Mouse (Mus musculus) macrophage (primary cell): ENCODE results near the gene Maml3. TPM values are rescaled to one million over a fixed set of nuclear protein-coding genes. Genes with fewer than 3 reads are reported as not detected.

ENCODE experiments used
- H3K27ac ChIP-seq: fragments of 350-480 bp; formaldehyde crosslinking; 2 replicates; pipeline ENCODE4 v1.9.0; 2021
- H3K36me3 ChIP-seq: fragments of 350-480 bp; formaldehyde crosslinking; 2 replicates; pipeline ENCODE4 v1.9.0; 2021; ENCODE audit errors: inconsistent target
- H3K4me3 ChIP-seq: fragments of 350-480 bp; formaldehyde crosslinking; 2 replicates; pipeline ENCODE4 v1.9.0; 2021; ENCODE audit errors: inconsistent target
- H3K79me2 ChIP-seq: fragments of 350-480 bp; formaldehyde crosslinking; 2 replicates; pipeline ENCODE4 v1.9.0; 2021; ENCODE audit errors: inconsistent target
- WGBS: methylation state at CpG from one replicate; pipeline ENCODE4 v1.1.7; 2026; ENCODE audit warnings: inconsistent platforms; ENCODE audit not compliant: missing documents; 5-methylcytosine and 5-hydroxymethylcytosine counted together
- polyA plus RNA-seq: library from polyadenylated mRNA; stranded (reverse); fragments of 250-400 nt; gene quantifications from 3 replicates; pipeline ENCODE4 v1.2.4, GENCODE M21; 2018; ENCODE audit warnings: inconsistent platforms

Gene Maml3
- polyA plus RNA-seq, 1 experiment from 2014 or later, result 0.72 TPM

DNA sequence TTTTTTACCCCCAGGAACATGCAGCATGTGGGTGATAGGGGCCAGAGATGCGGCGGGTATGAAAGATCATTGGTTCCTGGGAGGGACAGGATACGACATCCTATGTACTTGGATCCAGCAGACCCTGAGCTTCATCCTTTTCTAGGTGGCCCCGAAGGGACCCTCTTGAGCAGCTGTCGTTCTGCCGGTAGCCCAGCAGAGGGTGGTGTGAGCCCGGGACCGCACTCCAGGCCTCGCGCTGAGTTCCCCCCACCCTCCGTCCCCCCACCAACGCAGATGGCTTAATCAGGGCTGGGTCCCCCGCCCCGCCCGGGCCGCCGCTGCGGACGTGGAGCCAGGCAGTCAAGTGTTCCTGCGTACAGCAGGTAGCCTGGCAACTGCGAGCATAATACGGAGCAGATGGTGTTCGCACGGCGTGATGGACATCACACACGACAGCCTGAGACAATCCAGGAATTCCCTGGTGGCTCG, 403.6 kb downstream of the Maml3 start:
- H3K27ac ChIP-seq, result no peak overlapping the region
- 1% methylated on average over 27 of the region's 27 CpGs for WGBS
- no peaks in the 10 kb centered on the region for H3K36me3 ChIP-seq
- H3K79me2 ChIP-seq, result no peaks in the 10 kb centered on the region
- H3K4me3 ChIP-seq, result no peak overlapping the region; the same call in 1 of the 2 replicates

DNA sequence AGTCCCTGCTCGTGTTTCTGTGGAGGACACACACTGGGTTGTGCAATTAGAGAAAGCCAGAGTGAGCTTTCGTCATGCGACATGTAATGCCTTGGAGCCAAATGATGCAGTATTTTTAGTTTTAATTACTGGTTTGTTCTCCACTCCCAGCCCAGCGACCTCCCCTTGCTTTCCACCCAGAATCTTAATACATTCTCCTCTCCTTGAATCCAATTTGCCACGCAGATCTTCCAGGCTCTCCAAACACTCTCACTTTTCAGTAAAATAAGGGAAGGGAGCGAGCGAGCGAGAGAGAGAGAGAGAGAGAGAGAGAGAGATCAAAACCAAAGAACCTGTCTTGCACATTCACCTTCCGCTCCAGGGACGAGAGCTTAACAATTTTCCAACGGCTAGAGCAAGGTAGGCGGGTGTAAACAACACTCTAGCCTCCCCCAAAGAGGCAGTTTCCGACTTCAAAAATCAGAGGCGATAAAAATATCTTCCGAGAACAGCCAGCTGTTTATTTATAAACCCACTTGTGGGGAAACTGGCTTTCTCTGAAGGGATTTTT, 404.1 kb downstream of the Maml3 start:
- Histone ChIP-seq H3K4me3 (no peak overlapping the region), H3K79me2 (no peaks in the 10 kb centered on the region), H3K36me3 (no peaks in the 10 kb centered on the region), H3K27ac (no peak overlapping the region)
- 15% methylated on average over 15 of the region's 15 CpGs for WGBS

DNA sequence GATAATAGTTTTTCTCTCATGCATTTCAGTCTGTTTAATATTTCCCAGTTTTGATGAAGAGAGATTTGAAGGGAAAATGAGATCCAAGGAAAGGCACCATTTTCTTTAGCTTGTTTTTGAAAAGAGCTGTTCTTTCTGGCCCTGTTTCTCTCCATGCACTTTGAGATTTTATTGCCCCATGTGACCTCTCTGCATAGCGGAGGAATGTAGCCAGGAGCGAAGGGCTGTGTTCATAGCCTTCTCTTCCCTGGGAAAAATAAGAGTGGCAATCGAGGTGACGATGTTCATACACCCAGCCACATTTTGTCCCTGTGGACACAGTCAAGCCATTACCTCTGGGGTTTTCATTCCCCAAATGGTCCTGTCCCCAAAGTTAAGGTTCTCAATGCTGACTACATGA, 404.8 kb downstream of the Maml3 start:
- no peaks in the 10 kb centered on the region for H3K36me3 ChIP-seq
- H3K79me2 ChIP-seq, result no peaks in the 10 kb centered on the region
- 95% methylated on average over 4 of the region's 4 CpGs for WGBS
- no peak overlapping the region for H3K27ac ChIP-seq
- no peak overlapping the region for H3K4me3 ChIP-seq

DNA sequence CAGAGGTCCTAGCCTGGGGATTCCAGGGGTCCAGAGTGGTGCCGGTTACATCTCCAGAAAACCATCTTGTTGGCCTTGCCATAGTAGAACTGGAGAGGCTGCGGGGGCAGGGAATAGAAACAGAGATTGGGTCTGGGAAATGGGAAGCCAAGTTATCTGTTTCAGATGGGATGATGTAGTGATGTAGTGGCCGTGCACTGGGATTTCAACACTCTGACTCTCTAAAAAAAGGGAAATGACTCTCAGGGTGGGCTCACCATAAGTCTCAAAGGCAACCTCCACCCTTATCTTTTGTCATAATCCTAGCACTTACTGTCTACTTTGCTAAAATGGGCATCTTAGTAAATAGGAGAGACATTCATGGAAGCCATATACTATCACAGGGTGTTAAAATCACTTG, 406.9 kb downstream of the Maml3 start:
- no peak overlapping the region for H3K27ac ChIP-seq
- no peak overlapping the region for H3K4me3 ChIP-seq
- H3K36me3 ChIP-seq, result no peaks in the 10 kb centered on the region
- WGBS, result 46% methylated on average over 3 of the region's 3 CpGs
- H3K79me2 ChIP-seq, result no peaks in the 10 kb centered on the region

DNA sequence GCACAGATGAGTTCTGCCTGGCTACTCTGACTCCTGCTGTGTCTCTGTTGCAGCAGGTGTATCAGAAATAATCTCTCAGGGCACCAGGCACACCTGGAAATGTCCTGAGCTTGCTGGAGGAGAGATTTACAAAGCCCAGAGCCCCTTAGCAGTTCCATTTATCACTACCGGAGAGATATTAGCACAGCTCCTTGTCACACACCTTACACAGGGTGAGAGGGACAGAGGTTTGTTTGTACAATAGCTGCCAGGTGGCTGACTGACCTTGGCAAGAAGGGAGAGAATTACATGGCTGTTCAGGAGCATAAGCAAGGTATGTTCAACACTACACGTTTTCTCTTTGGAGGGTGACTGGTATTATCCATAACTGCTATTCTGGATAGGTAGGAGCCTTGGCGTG, 409.2 kb downstream of the Maml3 start:
- no peak overlapping the region for H3K27ac ChIP-seq
- H3K36me3 ChIP-seq, result no peaks in the 10 kb centered on the region
- WGBS, result 100% methylated on average over 3 of the region's 3 CpGs
- H3K79me2 ChIP-seq, result no peaks in the 10 kb centered on the region
- H3K4me3 ChIP-seq, result no peak overlapping the region

DNA sequence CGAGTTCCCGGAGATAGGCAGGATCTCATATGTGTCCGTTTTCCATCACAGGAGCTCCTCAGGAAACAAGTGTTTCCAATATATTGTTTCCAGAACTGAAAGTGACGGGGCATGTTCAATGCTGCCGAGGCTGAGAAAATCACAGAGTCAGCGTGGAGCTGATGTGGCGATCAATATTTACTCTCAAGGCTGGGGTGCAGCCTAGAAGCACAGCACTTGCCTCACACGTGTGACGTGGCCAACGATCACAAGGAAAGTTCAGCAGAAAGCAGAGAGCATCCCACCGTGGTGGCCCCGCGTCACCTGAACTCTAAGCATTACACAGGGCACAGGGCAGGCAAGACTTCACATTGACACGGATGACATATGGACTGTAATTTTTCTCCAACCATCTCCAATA, 410.3 kb downstream of the Maml3 start:
- no peak overlapping the region for H3K4me3 ChIP-seq
- no peaks in the 10 kb centered on the region for H3K36me3 ChIP-seq
- WGBS, result 96% methylated on average over 14 of the region's 14 CpGs
- H3K79me2 ChIP-seq, result no peaks in the 10 kb centered on the region
- H3K27ac ChIP-seq, result no peak overlapping the region

DNA sequence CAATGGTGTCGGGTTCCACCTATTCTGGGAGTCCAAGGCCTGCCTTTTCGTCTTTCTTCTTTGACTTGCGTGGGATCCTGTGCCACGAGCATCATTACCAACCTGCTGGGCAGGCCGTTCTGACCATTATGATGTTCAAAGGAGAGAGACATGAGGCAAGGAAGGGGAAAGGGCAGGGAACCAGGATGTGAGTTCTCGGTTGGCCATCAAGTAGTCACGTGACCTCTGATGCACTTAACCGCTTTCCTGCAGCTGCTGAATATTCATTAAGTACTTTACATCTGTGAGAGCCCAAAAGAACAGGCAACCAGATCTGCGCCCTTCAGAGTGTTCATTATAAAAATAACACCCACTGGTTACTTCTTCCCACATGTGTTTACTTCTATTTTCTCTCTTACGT, 411.7 kb downstream of the Maml3 start:
- WGBS, result 91% methylated on average over 10 of the region's 10 CpGs
- no peak overlapping the region for H3K27ac ChIP-seq
- H3K36me3 ChIP-seq, result no peaks in the 10 kb centered on the region
- no peaks in the 10 kb centered on the region for H3K79me2 ChIP-seq
- H3K4me3 ChIP-seq, result no peak overlapping the region

DNA sequence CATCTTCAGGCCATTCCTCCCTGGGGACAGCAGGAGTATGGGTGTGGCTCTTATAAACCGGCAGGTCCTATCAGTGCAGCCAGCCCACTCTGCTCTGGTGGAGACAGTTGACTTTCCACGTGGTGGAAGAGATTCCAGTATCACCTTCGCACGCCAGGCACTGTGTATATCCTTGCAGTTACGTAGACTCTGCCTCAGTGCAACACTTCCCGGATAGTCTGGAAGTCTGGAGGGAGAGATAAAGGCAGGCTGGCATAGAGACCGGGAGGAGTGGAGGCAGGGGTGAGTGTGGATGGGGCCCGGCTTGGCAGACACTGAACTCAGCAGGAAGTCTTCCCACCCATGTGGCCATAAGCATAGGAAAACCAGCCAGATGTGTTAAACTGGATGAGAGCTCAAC, 416.2 kb downstream of the Maml3 start:
- H3K79me2 ChIP-seq, result no peaks in the 10 kb centered on the region
- WGBS, result 98% methylated on average over 8 of the region's 8 CpGs
- H3K27ac ChIP-seq, result no peak overlapping the region
- H3K36me3 ChIP-seq, result no peaks in the 10 kb centered on the region
- no peak overlapping the region for H3K4me3 ChIP-seq

DNA sequence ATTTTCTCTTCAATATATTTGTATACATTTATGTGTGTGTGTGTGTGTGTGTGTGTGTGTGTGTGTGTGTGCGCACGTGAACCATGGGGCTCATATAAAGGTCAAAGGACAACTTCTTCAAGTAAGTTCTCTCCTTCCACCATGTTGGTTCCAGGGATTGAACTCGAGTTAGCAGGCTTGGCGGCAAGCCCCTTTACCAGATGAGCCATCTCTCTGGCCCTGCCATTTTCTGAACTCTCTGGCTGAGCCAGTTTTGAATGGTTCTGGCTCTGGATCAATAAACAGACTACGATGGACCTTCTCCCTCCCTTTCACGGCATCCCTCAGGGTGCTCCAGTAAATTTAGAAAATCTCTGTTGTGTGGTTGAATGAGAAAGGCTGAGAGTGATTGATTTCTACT, 418.1 kb downstream of the Maml3 start:
- Histone ChIP-seq H3K79me2 (no peaks in the 10 kb centered on the region), H3K4me3 (no peak overlapping the region), H3K36me3 (no peaks in the 10 kb centered on the region), H3K27ac (no peak overlapping the region)
- 81% methylated on average over 4 of the region's 6 CpGs for WGBS

DNA sequence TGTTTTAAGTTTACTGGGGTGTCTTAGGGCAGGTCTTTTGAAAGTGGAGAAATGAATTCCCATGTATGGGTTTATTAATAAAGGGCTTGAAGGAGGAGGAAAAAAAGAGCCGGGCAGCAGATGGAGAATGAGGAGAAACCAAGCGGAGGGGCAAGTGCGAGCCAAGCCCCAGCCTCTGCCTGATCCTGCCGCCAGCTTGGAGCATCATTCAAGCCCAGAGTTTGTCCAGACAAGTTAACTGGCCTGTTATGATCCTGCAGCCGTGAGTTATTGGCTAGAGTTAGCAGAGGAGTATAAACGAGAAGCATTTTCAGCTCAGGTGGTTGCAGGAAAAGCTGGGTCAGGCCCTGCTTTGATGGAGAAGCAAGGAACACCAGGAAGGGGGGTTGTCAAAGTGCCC, 418.6 kb downstream of the Maml3 start:
- Histone ChIP-seq H3K79me2 (no peaks in the 10 kb centered on the region), H3K27ac (no peak overlapping the region), H3K4me3 (no peak overlapping the region), H3K36me3 (no peaks in the 10 kb centered on the region)
- 93% methylated on average over 6 of the region's 6 CpGs for WGBS

DNA sequence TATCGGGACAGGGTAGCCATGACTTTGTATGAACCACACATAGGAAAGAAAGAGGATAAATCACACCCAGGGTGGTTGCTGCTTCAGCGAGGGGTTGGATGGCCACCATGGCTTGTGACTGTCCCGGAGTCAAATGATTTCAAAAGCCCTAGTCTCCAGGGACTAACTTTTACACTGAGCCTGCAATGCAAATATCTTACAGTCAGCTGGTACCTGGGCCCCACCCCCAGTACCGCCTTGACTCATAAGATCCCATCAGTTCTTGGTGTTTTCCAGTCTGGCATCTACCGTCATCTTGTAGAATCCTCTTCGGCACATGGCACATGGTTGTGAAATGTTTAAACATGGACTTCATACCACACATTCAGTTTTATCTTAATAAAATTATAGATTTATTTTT, 419.3 kb downstream of the Maml3 start:
- Histone ChIP-seq H3K36me3 (no peaks in the 10 kb centered on the region), H3K79me2 (no peaks in the 10 kb centered on the region), H3K27ac (no peak overlapping the region), H3K4me3 (no peak overlapping the region)
- 96% methylated on average over 4 of the region's 6 CpGs for WGBS

DNA sequence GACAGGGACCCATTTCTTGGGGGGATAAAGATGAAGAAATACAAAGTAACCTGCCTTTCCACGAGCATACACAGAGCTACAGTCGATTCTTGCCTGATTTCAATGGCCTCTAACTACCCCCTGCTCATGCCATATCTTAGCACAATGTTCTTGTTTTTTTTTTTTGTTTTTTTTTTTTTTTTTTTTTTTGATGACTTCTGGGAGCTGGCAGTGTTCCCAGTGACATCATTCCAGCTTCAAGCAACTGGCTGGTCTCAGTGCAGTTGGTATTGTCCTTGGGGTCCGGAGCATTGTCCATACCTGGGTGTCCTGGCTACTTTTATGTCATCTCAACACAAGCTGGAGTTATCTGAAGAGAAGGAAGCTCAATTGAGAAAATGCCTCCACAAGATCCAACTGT, 429.9 kb downstream of the Maml3 start:
- no peaks in the 10 kb centered on the region for H3K36me3 ChIP-seq
- H3K27ac ChIP-seq, result no peak overlapping the region
- H3K79me2 ChIP-seq, result no peaks in the 10 kb centered on the region
- H3K4me3 ChIP-seq, result no peak overlapping the region
- 79% methylated on average over 3 of the region's 3 CpGs for WGBS

DNA sequence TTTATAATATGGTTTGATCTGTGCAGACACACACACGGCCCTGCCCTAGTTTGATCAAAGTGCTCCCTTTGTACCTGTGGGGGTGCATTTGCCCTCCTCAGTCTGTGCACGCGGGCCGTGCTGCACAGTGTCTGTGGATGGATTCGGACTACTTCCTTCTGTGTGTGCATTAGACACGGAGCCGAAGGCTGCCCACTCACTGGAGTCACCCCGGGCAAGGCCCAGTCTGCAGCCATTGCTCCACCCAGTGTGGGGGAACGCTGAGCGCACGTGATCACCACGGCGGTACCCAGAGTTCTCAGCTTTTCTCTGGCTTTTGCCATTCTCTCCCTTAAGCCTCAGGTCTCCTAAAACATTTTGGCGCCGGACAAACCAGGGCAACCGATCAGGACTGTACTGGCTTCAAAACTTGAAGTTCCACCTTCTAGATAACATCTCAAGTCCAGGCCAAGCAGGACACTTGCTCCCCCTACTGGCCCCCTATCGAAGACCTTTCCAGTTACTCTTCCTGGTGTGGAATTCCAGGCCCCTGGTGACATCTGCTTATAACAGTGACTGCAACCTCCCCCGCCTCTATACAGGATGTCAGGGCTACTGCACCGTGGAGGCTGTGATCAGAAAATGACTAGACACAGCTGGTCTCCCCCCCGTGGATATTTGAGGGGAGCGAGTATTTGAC, 431.3 kb downstream of the Maml3 start:
- Histone ChIP-seq H3K36me3 (no peaks in the 10 kb centered on the region), H3K79me2 (no peaks in the 10 kb centered on the region), H3K27ac (no peak overlapping the region), H3K4me3 (no peak overlapping the region)
- 77% methylated on average over 20 of the region's 21 CpGs for WGBS

DNA sequence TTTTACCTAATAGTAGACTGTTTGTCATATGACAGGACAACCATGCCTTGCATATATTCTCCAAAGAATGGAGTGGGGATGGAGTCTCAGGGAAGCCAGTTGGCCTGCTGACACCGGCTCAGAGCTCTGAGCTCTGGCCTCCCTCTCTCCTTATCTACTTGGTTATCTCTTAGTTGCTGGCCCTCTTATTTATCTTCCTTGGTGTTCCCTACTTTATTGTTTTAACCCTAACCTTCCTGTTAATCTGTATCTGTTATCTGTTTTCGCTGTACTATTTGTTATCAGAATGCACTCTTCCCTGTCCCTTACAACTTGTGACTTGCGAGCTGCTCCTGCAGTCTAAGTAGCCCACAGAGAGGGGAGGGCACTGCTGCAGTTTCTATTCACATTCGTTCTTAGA, 432.2 kb downstream of the Maml3 start:
- 91% methylated on average over 4 of the region's 4 CpGs for WGBS
- no peak overlapping the region for H3K4me3 ChIP-seq
- no peaks in the 10 kb centered on the region for H3K36me3 ChIP-seq
- H3K79me2 ChIP-seq, result no peaks in the 10 kb centered on the region
- no peak overlapping the region for H3K27ac ChIP-seq

DNA sequence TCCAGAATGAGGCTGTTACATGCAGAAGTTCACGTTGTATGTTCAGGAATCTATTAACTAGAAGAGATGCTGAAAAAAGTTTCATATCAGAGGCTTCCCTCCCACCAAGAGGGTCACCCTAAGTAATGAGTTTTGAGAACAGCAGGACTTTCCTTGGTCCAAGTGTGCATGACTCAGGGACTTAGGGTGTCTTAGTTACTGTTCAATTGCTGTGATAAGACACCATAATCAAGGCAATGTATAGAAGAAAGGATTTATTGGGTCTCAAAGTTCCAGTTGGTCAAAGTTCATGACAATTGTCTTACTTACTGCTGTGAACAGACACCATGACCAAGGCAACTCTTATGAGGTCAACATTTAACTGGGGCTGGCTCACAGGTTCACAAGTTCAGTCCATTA, 433.8 kb downstream of the Maml3 start:
- 60% methylated on average over 1 of the region's 1 CpGs for WGBS
- no peak overlapping the region for H3K27ac ChIP-seq
- H3K36me3 ChIP-seq, result no peaks in the 10 kb centered on the region
- H3K4me3 ChIP-seq, result no peak overlapping the region
- no peaks in the 10 kb centered on the region for H3K79me2 ChIP-seq
